Mouse (Mus musculus): ENCODE measurements at regions not wholly inside any gene's neighbourhood (a gene's known extent, or its start where the extent isn't known, plus 50 kb on each side); places are given as distances from the start of the nearest gene placed in this dataset.

DNA sequence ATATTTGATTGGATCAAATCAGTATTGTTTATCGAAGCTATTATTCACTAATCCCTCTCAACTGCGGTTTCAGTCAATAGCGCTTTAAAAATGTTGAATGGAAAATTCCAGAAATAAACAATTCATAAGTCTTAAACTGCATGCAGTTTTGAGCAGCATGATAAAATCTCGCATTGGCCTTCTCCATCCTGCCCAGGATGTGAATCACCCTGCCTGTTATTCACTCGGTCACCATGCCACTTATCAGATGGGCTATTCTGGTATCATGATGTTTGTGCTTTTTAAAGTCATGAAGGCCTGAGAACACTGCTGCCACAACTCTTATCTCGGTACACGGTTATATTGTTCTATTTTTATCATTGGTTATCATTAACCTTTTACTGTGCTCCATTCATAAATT lies 238.3 kb downstream of the Papss1 start:
- 45% methylated on average over 7 of the region's 7 CpGs for WGBS
- Histone ChIP-seq H3K4me3 (no peak overlapping the region), H3K9me3 (replicated peaks) (no peaks in the 10 kb centered on the region), H3K9ac (no peak overlapping the region), H3K4me2 (no peak overlapping the region), H3K4me1 (replicated peaks) (no peaks in the 10 kb centered on the region), H3K27ac (no peak overlapping the region), H3K36me3 (no peaks in the 10 kb centered on the region), H3K27me3 (no peaks in the 10 kb centered on the region)
- no peak for ATAC-seq (replicated peaks; ENCODE audit: insufficient number of reproducible peaks, insufficient read depth, low FRiP score, low read depth)

DNA sequence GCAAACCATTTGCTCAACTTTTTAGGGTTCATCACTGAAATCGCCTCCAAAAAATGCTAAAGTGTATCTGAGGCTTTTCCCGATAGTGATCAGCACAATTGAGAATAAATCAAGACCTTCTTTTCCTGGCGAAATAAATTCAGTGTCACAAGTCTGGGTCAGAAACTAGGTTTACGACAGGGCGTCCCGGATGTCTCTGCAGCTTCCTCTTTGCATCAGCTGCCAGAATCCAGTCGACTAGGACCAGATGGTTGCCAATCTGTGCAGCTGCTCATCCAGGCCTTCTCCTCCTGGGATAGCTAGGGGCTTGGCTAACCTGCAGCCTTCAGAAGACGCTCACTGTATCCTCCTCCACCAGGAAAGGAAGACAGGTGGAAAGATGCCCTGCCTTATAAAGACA lies 243.6 kb downstream of the Papss1 start:
- 68% methylated on average over 8 of the region's 8 CpGs for WGBS
- Histone ChIP-seq H3K27me3 (no peaks in the 10 kb centered on the region), H3K4me1 (replicated peaks) (no peaks in the 10 kb centered on the region), H3K9me3 (replicated peaks) (no peaks in the 10 kb centered on the region), H3K4me3 (no peak overlapping the region), H3K36me3 (no peaks in the 10 kb centered on the region), H3K4me2 (no peak overlapping the region), H3K9ac (no peak overlapping the region), H3K27ac (no peak overlapping the region)
- no peak for ATAC-seq (replicated peaks; ENCODE audit: insufficient number of reproducible peaks, insufficient read depth, low FRiP score, low read depth)

DNA sequence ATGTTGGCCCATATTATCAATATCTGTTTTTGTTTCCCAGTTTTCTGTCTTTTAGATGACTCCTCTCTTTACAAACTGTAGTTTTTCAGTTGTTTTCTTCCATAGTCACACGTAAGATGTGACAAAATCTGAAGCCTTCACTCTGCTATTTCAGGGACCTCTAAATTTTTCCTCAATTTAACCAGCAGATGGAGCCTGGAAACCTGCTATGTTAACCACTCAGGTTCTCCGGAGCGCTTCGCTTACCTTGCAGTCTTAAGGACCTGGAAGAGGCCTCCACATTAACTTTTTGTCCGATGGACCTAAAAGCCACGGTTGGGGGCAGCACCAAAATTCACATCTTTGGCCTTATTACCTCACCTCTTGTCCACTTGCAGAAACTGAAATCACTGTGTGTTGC lies 248.4 kb downstream of the Papss1 start:
- Histone ChIP-seq H3K4me3 (no peak overlapping the region), H3K4me2 (no peak overlapping the region), H3K9me3 (replicated peaks) (no peaks in the 10 kb centered on the region), H3K4me1 (replicated peaks) (no peaks in the 10 kb centered on the region), H3K9ac (no peak overlapping the region), H3K27me3 (0 out of 2 replicates have a peak, but pooled peaks cover 3% of the 10 kb centered on the region), H3K27ac (no peak overlapping the region), H3K36me3 (no peaks in the 10 kb centered on the region)
- 34% methylated on average over 6 of the region's 6 CpGs for whole genome bisulfite sequencing
- no peak for ATAC-seq (replicated peaks; ENCODE audit: insufficient number of reproducible peaks, insufficient read depth, low FRiP score, low read depth)

DNA sequence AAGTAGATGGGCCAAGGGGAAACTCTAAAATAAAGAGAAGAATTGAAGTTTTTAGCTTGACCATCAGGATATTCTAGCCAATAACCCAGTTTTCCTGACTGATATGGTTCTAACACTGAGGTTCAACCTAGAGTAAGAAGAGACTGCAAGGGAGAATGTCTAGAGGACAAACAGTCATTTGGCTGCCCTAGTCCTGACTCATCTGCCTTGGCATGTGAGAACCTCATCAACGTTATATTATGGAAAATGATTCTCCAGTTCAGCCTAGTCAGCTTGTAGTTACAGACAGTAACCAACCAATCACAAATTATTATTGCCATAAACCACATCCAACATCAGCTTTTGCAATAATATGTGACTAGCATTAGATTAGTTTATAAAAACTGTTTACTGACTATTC lies 254.2 kb downstream of the Papss1 start:
- Histone ChIP-seq H3K27me3 (0 out of 2 replicates have a peak, but pooled peaks cover 3% of the 10 kb centered on the region), H3K4me2 (no peak overlapping the region), H3K27ac (no peak overlapping the region), H3K36me3 (no peaks in the 10 kb centered on the region), H3K4me3 (no peak overlapping the region), H3K4me1 (replicated peaks) (no peaks in the 10 kb centered on the region), H3K9ac (no peak overlapping the region), H3K9me3 (replicated peaks) (no peaks in the 10 kb centered on the region)
- no peak for ATAC-seq (replicated peaks; ENCODE audit: insufficient number of reproducible peaks, insufficient read depth, low FRiP score, low read depth)
- 79% methylated on average over 1 of the region's 1 CpGs for WGBS

DNA sequence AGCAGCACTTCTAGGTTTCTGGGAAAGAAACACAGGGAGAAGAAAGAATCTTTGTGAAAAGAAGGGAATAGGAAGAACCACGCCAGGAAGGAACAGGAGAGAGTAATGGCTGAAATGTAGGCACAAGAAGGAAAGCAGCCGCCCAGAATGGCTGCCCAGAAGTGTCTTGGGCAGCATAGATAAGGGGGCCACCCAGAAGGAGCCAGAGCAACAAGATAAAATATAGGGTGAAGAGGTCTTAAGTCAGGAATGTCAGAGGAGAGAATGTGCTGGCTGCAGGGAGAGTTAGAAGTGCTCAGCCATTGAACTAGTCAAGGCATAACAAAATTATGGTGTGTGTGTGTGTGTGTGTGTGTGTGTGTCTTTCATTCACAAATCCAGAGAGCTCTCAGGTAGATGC lies 227.7 kb upstream of the Dkk2 start:
- Histone ChIP-seq H3K9me3 (replicated peaks) (no peaks in the 10 kb centered on the region), H3K27ac (no peak overlapping the region), H3K4me2 (no peak overlapping the region), H3K9ac (no peak overlapping the region), H3K4me3 (no peak overlapping the region), H3K27me3 (no peaks in the 10 kb centered on the region), H3K36me3 (no peaks in the 10 kb centered on the region), H3K4me1 (replicated peaks) (no peaks in the 10 kb centered on the region)
- 39% methylated on average over 2 of the region's 2 CpGs for WGBS
- no peak for ATAC-seq (replicated peaks; ENCODE audit: insufficient number of reproducible peaks, insufficient read depth, low FRiP score, low read depth)

DNA sequence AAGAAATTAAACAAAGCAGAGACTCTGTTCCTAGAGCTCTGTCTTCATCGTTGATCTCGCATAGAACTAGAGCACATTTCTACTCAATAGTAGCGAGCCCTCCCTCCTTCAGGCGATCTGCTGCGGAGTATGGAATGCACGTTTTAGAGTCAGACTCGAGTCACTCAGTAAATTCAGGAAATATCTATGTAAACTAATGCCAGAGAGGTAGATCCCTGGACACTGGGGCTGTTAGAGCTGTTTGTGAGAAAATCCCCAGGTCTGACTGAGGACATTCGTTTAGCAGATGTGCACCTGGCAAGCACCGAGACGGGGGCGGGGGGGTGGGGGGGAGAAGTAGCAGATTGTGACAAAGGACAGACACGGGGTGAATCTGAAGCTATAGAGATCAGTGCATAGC lies 226.0 kb upstream of the Dkk2 start:
- H3K36me3 ChIP-seq, result no peaks in the 10 kb centered on the region
- no peak overlapping the region for H3K4me2 ChIP-seq
- 62% methylated on average over 12 of the region's 12 CpGs for WGBS
- no peaks in the 10 kb centered on the region for H3K4me1 ChIP-seq (replicated peaks)
- no peaks in the 10 kb centered on the region for H3K9me3 ChIP-seq (replicated peaks)
- H3K4me3 ChIP-seq, result no peak overlapping the region
- H3K27me3 ChIP-seq, result no peaks in the 10 kb centered on the region
- no peak overlapping the region for H3K9ac ChIP-seq
- no peak overlapping the region for H3K27ac ChIP-seq
- no peak for ATAC-seq (replicated peaks; ENCODE audit: insufficient number of reproducible peaks, insufficient read depth, low FRiP score, low read depth)

DNA sequence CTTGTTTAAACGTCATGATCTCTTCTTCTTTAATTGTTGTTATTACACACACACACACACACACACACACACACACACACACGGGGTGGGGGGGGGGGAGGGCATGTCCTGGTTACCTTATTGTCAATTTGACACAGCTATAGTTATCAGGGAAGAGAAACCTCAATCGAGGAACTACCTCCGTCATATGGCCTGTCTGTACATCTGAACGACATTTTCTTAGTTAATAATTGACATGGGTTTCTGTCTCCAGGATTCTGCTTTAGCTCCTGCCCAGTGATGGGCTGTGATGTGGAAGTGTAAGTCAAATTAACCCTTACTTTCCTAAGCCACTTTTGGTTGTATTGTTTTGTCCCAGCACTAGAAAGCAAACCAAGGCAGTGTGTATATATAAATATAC lies 220.0 kb upstream of the Dkk2 start:
- WGBS, result 71% methylated on average over 5 of the region's 5 CpGs
- H3K4me3 ChIP-seq, result no peak overlapping the region

DNA sequence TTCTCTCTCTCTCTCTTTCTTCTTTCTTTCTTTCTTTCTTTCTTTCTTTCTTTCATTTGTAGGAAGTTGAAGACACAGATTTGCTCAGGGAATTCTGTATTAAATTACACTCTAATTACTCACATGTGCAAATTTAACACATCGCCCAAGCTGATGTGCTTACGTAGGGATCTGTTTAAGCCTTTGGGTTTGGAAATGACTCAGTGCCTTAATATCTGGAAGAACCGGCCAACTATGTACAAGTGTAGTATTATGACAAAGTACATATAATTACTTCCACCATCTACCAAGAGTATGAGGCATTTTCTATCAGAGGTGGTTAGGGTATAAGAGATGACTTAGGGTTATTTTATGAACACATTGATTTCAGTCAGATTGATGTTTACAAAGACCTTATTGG lies 217.8 kb upstream of the Dkk2 start:
- 80% methylated on average over 3 of the region's 3 CpGs for WGBS
- Histone ChIP-seq H3K27ac (no peak overlapping the region), H3K27me3 (no peaks in the 10 kb centered on the region), H3K4me1 (replicated peaks) (no peaks in the 10 kb centered on the region), H3K4me3 (no peak overlapping the region), H3K9ac (no peak overlapping the region), H3K36me3 (no peaks in the 10 kb centered on the region), H3K9me3 (replicated peaks) (no peaks in the 10 kb centered on the region), H3K4me2 (no peak overlapping the region)
- ATAC-seq (replicated peaks; ENCODE audit: insufficient number of reproducible peaks, insufficient read depth, low FRiP score, low read depth), result no peak

More for the DNA sequence above, 220.0 kb upstream of the Dkk2 start:
- no peak overlapping the region for H3K4me2 ChIP-seq
- H3K27ac ChIP-seq, result no peak overlapping the region
- no peaks in the 10 kb centered on the region for H3K27me3 ChIP-seq
- no peaks in the 10 kb centered on the region for H3K9me3 ChIP-seq (replicated peaks)
- H3K9ac ChIP-seq, result no peak overlapping the region
- H3K4me1 ChIP-seq (replicated peaks), result no peaks in the 10 kb centered on the region
- ATAC-seq (replicated peaks; ENCODE audit: insufficient number of reproducible peaks, insufficient read depth, low FRiP score, low read depth), result no peak
- H3K36me3 ChIP-seq, result no peaks in the 10 kb centered on the region

DNA sequence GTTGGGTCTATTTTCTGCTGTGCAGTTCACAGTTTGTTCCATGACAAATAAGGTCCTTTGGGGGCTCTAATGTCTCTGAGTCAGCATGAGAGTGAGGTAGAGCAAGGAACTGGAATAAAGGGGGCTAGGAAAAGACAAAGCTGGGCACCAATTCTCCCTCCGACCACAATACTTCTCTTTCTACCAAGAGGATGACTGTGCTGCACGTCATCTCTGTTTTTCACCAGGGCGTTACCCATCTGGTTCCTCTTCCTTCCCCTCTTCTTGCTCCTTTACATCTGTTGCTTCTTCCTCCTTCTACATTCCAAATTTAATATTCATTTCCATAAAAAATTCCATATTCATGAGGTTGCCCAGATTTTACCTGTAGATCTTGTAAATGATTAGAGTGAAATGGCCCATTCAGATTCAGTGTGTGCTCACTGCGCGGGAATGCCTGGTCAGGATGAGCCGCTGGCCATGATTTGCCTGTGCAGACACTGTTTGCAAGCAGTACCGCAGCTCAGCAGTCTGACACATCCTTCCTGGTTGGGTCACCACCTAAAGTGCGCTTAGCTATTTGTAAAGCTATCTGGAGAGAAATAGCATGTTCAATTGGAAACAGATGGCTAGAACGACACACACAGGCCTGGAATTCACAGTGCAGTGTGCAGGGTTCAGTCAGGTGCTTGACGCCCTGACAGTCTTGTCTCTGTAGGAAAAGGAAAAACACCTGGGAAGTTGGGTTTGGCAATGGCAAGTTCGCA lies 216.7 kb upstream of the Dkk2 start:
- Histone ChIP-seq H3K27me3 (no peaks in the 10 kb centered on the region), H3K27ac (no peak overlapping the region), H3K9me3 (replicated peaks) (no peaks in the 10 kb centered on the region), H3K4me2 (no peak overlapping the region), H3K4me3 (no peak overlapping the region), H3K36me3 (no peaks in the 10 kb centered on the region), H3K9ac (no peak overlapping the region), H3K4me1 (replicated peaks) (no peaks in the 10 kb centered on the region)
- no peak for ATAC-seq (replicated peaks; ENCODE audit: insufficient number of reproducible peaks, insufficient read depth, low FRiP score, low read depth)
- 72% methylated on average over 11 of the region's 11 CpGs for WGBS

DNA sequence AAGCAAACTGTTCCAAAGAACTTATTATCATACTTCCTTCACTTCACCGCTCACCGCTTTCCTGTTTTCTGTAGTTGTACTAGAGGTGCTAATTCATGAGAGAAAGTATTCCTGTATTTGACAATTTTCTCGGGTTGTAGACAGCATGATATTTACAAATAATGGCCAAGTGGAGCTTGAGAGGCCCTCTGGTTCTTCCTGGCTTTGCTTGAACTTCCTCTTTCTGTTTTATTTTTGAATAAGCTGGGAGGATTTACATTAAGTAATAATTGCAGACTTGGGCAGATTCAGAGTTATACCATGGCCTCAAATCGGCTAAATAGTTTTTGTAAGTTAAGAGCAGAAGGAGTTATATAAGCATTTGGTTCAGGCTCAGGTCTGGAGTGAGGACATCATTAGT lies 215.8 kb upstream of the Dkk2 start:
- Histone ChIP-seq H3K4me1 (replicated peaks) (no peaks in the 10 kb centered on the region), H3K36me3 (no peaks in the 10 kb centered on the region), H3K9ac (no peak overlapping the region), H3K4me2 (no peak overlapping the region), H3K27ac (no peak overlapping the region), H3K27me3 (no peaks in the 10 kb centered on the region), H3K9me3 (replicated peaks) (no peaks in the 10 kb centered on the region), H3K4me3 (no peak overlapping the region)
- no peak for ATAC-seq (replicated peaks; ENCODE audit: insufficient number of reproducible peaks, insufficient read depth, low FRiP score, low read depth)
- 64% methylated on average over 4 of the region's 4 CpGs for WGBS

DNA sequence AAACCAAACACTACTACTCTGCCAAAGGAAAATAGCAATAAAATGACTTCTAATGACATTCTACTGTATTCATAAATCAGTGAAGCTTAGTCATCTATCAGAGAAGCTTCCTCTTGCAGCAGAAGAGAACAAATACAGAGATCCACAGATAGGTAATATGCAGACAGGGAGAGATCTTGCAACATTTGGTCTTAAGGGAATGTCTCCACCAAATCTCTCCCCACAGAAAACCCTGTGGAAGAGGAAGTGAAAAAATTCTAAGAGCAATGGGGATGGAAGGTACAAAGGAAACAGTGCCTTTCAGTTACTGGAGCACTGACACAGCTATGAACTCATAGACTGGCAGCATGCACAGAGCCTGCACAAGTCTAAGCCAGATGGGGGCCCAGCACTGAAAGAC lies 202.4 kb upstream of the Dkk2 start:
- Histone ChIP-seq H3K9ac (no peak overlapping the region), H3K27ac (no peak overlapping the region), H3K4me1 (replicated peaks) (no peaks in the 10 kb centered on the region), H3K36me3 (no peaks in the 10 kb centered on the region), H3K27me3 (no peaks in the 10 kb centered on the region), H3K4me2 (no peak overlapping the region), H3K9me3 (replicated peaks) (no peaks in the 10 kb centered on the region), H3K4me3 (no peak overlapping the region)
- no peak for ATAC-seq (replicated peaks; ENCODE audit: insufficient number of reproducible peaks, insufficient read depth, low FRiP score, low read depth)

DNA sequence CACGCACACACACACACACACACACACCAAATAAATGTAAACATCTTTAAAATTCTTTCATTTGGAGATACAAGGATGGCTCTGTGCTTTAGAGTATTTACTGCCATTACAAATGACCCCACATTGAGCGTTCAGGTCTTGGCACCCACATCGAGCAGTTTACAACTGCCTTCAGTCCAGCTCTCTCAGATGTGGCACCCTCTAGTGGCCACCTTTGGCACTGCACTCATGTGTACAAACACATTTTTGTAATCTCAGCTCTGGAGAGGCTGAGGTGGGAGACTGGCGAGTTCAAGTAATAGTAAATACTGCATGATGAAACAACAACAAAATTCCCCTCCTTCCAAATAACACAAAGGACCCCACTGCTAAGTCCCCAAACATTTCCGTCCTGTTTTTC lies 198.6 kb upstream of the Dkk2 start:
- Histone ChIP-seq H3K9ac (no peak overlapping the region), H3K36me3 (no peaks in the 10 kb centered on the region), H3K4me1 (replicated peaks) (no peaks in the 10 kb centered on the region), H3K4me2 (no peak overlapping the region), H3K27ac (no peak overlapping the region), H3K9me3 (replicated peaks) (no peaks in the 10 kb centered on the region), H3K4me3 (no peak overlapping the region), H3K27me3 (no peaks in the 10 kb centered on the region)
- 85% methylated on average over 5 of the region's 5 CpGs for WGBS
- no peak for ATAC-seq (replicated peaks; ENCODE audit: insufficient number of reproducible peaks, insufficient read depth, low FRiP score, low read depth)
